Mouse (Mus musculus) lung, adult 2 months (tissue): ENCODE measurements at regions not wholly inside any gene's neighbourhood (a gene's known extent, or its start where the extent isn't known, plus 50 kb on each side); places are given as distances from the start of the nearest gene placed in this dataset.

Experiments
- CTCF ChIP-seq: fragments of 200-500 bp; IDR thresholded peaks from 2 replicates; pipeline ENCODE4 v1.5.1; 2011; ENCODE audit warnings: mild to moderate bottlenecking, low read length, control low read depth; ENCODE audit not compliant: insufficient read depth
- POLR2A ChIP-seq: fragments of 200-500 bp; IDR thresholded peaks from 2 replicates; pipeline ENCODE4 v1.6.1; 2011; ENCODE audit warnings: low read depth, mild to moderate bottlenecking, control low read depth, low read length, borderline replicate concordance; ENCODE audit errors: extremely low read depth

DNA sequence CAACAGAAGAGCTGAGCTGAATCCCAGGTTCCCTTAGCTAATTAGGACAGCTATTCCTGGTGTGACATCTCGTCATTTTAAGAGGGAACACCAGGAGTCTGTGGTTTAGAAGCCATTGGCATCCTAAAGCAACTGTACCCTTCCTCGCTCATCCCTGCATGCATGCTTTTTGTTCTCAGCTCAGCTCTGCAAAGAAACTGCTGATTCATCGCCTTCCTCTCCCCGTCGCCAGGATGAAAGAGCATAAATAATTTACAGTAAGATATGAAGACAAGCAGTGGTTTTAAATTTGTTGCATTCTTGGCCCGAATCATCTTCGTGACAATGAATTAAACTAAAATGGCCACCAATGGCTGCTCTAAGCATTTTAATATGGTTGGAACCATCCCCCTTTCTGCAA, 1272.9 kb downstream of the Synb start:
- TF ChIP-seq CTCF = no peak
- no peak for TF ChIP-seq POLR2A
